Mouse (Mus musculus): ENCODE results near the gene Ergic1. TPM values are rescaled to one million over a fixed set of nuclear protein-coding genes. Genes with fewer than 3 reads are reported as not detected.

Gene Ergic1
- polyA plus RNA-seq, 1 experiment from 2014 or later = 39.0 TPM

DNA sequence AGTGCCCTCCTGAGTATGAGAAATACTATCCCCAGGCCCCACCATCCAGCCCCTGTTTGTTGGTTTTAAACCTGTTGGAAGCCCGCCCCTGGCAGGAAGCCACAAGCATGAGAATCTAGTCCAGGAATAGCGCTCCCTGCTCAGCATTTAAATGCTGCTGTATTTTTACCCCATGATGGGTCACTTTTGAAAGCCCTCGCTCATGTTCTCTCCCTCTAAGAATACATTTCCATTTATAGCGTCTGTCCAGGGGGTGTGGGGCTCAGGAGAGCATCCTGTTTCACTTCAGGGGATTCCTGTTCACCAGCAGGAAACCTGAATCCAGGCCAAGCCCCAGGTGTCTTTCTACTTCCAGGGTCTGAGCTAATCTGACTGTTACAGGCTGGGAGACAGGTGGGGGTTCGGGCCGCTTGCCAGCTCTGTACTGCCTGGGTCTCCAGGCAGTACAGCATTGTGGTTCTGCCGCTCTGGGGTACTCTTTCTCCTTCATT is 34.9 kb downstream of the Ergic1 start:
- Histone ChIP-seq H3K9ac (ENCODE audit: low read depth, low read length) (no peak overlapping the region), H3K27me3 (ENCODE audit: control insufficient read depth, insufficient read depth, low read depth, low read length) (no peaks in the 10 kb centered on the region), H3K27ac (ENCODE audit: low read length) (peak overlapping the region; percentile 41; the same call in 1 of the 2 replicates), H3K36me3 (ENCODE audit: control insufficient read depth, insufficient read depth) (no peaks in the 10 kb centered on the region), H3K9me3 (replicated peaks; ENCODE audit: control insufficient read depth, low read length) (no peaks in the 10 kb centered on the region), H3K4me1 (ENCODE audit: control insufficient read depth, low read depth, low read length) (peaks cover 25% of the 10 kb centered on the region), H3K4me3 (ENCODE audit: low read depth, low read length) (no peak overlapping the region), H3K4me2 (ENCODE audit: low read depth, low read length) (no peak overlapping the region)
- 58% methylated on average over 7 of the region's 7 CpGs for WGBS (ENCODE audit: insufficient replicate concordance)
- no peak for ATAC-seq (ENCODE audit: low read depth)

GRCm38 (mm10) chr17:26596856-26597481 is 35.7 kb downstream of the Ergic1 start:
- Histone ChIP-seq H3K27ac (ENCODE audit: low read length) (no peak overlapping the region), H3K4me1 (ENCODE audit: control insufficient read depth, low read depth, low read length) (peaks cover 32% of the 10 kb centered on the region)
- 64% methylated on average over 6 of the region's 6 CpGs for WGBS (ENCODE audit: insufficient replicate concordance)

GRCm38 (mm10) chr17:26598845-26599244 is 37.6 kb downstream of the Ergic1 start:
- H3K9me3 ChIP-seq (replicated peaks; ENCODE audit: control insufficient read depth, low read length) = no peaks in the 10 kb centered on the region
- H3K27me3 ChIP-seq (ENCODE audit: control insufficient read depth, insufficient read depth, low read depth, low read length) = no peaks in the 10 kb centered on the region
- H3K4me3 ChIP-seq (ENCODE audit: low read depth, low read length) = no peak overlapping the region
- H3K4me1 ChIP-seq (ENCODE audit: control insufficient read depth, low read depth, low read length) = peaks cover 34% of the 10 kb centered on the region
- WGBS (ENCODE audit: insufficient replicate concordance) = 77% methylated on average over 5 of the region's 5 CpGs
- no peaks in the 10 kb centered on the region for H3K36me3 ChIP-seq (ENCODE audit: control insufficient read depth, insufficient read depth)
- no peak for ATAC-seq (ENCODE audit: low read depth)
- H3K27ac ChIP-seq (ENCODE audit: low read length) = no peak overlapping the region
- no peak overlapping the region for H3K4me2 ChIP-seq (ENCODE audit: low read depth, low read length)
- H3K9ac ChIP-seq (ENCODE audit: low read depth, low read length) = no peak overlapping the region

More at GRCm38 (mm10) chr17:26596856-26597481, 35.7 kb downstream of the Ergic1 start:
- no peak overlapping the region for H3K4me3 ChIP-seq (ENCODE audit: low read depth, low read length)
- H3K27me3 ChIP-seq (ENCODE audit: control insufficient read depth, insufficient read depth, low read depth, low read length) = no peaks in the 10 kb centered on the region
- H3K36me3 ChIP-seq (ENCODE audit: control insufficient read depth, insufficient read depth) = no peaks in the 10 kb centered on the region
- ATAC-seq (ENCODE audit: low read depth) = no peak
- no peak overlapping the region; the same call in 1 of the 2 replicates for H3K9ac ChIP-seq (ENCODE audit: low read depth, low read length)
- no peaks in the 10 kb centered on the region for H3K9me3 ChIP-seq (replicated peaks; ENCODE audit: control insufficient read depth, low read length)
- H3K4me2 ChIP-seq (ENCODE audit: low read depth, low read length) = no peak overlapping the region

DNA sequence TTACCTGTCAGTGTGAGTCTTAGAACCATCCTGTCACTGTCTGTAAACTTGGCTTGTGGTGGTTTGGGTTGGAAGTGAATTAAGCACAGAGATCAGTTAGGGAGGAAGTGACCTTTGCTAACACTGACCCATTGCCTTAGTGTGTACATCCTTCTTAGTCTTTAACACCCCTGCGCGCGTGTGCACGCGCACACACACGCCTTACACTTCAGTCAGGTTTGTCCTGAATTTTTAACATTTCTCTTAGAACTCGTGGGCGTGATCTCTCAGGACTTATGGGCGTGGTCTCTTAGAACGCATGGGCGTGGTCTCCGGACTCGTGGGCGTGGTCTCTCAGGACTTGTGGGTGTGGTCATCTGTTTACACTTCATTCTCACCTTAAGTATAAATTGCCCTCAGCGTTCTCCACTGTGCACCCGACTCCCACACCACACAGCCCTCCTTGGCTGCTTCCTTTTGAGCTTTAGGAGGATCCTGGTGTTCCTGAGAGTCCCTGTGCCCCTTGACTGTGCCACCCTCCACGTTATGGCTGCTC is 39.7 kb downstream of the Ergic1 start:
- no peaks in the 10 kb centered on the region for H3K27me3 ChIP-seq (ENCODE audit: control insufficient read depth, insufficient read depth, low read depth, low read length)
- H3K36me3 ChIP-seq (ENCODE audit: control insufficient read depth, insufficient read depth) = no peaks in the 10 kb centered on the region
- ATAC-seq (ENCODE audit: low read depth) = no peak
- no peaks in the 10 kb centered on the region for H3K9me3 ChIP-seq (replicated peaks; ENCODE audit: control insufficient read depth, low read length)
- peaks cover 29% of the 10 kb centered on the region for H3K4me1 ChIP-seq (ENCODE audit: control insufficient read depth, low read depth, low read length)
- no peak overlapping the region; the same call in 1 of the 2 replicates for H3K9ac ChIP-seq (ENCODE audit: low read depth, low read length)
- H3K27ac ChIP-seq (ENCODE audit: low read length) = peak overlapping the region; percentile 66
- 47% methylated on average over 17 of the region's 17 CpGs for WGBS (ENCODE audit: insufficient replicate concordance)
- no peak overlapping the region for H3K4me2 ChIP-seq (ENCODE audit: low read depth, low read length)
- no peak overlapping the region for H3K4me3 ChIP-seq (ENCODE audit: low read depth, low read length)

DNA sequence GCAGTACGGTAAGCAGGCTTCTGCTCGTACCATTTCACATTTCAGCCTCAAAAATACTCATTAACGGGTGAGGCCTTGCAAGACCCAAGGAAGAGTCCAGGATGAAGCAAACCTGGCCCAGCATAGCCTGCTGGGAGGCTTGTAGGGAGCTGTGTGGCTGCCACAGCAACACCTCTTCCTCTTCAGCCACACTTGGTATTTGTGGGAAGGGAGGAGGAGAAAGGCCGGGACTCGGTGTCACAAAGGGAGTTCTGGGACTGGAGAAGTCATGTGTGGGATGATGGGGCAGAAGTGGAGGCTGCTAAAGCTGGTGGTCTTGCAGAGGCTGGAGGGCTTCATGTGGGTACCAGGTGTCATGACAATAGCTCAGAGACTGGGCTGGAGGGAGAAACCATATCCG is 40.2 kb downstream of the Ergic1 start:
- Histone ChIP-seq H3K9ac (ENCODE audit: low read depth, low read length) (no peak overlapping the region; the same call in 1 of the 2 replicates), H3K4me3 (ENCODE audit: low read depth, low read length) (no peak overlapping the region), H3K27ac (ENCODE audit: low read length) (peak overlapping the region; percentile 66), H3K27me3 (ENCODE audit: control insufficient read depth, insufficient read depth, low read depth, low read length) (no peaks in the 10 kb centered on the region), H3K4me1 (ENCODE audit: control insufficient read depth, low read depth, low read length) (peaks cover 23% of the 10 kb centered on the region), H3K36me3 (ENCODE audit: control insufficient read depth, insufficient read depth) (no peaks in the 10 kb centered on the region), H3K4me2 (ENCODE audit: low read depth, low read length) (no peak overlapping the region), H3K9me3 (replicated peaks; ENCODE audit: control insufficient read depth, low read length) (no peaks in the 10 kb centered on the region)
- 62% methylated on average over 6 of the region's 6 CpGs for WGBS (ENCODE audit: insufficient replicate concordance)
- ATAC-seq (ENCODE audit: low read depth) = no peak

DNA sequence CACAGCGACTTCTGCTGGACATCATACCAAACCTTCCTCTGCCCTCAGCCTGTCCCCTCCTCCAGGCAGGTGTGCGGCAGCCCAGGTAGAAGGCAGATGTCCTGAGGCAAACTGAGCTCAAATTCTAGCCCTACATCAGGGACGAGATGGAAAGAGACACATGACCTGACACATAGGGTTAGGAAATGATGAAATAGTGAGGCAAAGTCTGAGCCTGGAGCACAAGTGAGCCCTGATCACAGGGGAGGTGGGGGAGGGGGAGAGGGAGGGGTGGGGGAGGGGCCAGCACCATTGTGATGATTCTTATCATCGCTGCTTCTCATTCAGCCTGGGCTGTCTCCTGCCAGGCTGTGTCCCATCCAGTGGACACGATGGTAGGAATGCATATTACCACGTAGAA is 40.6 kb downstream of the Ergic1 start:
- Histone ChIP-seq H3K36me3 (ENCODE audit: control insufficient read depth, insufficient read depth) (no peaks in the 10 kb centered on the region), H3K27ac (ENCODE audit: low read length) (peak overlapping the region; percentile 66), H3K4me1 (ENCODE audit: control insufficient read depth, low read depth, low read length) (peaks cover 19% of the 10 kb centered on the region), H3K9me3 (replicated peaks; ENCODE audit: control insufficient read depth, low read length) (no peaks in the 10 kb centered on the region), H3K4me3 (ENCODE audit: low read depth, low read length) (no peak overlapping the region), H3K27me3 (ENCODE audit: control insufficient read depth, insufficient read depth, low read depth, low read length) (no peaks in the 10 kb centered on the region), H3K4me2 (ENCODE audit: low read depth, low read length) (no peak overlapping the region), H3K9ac (ENCODE audit: low read depth, low read length) (no peak overlapping the region)
- WGBS (ENCODE audit: insufficient replicate concordance) = 58% methylated on average over 6 of the region's 6 CpGs
- peak; percentile 70 for ATAC-seq (ENCODE audit: low read depth)

DNA sequence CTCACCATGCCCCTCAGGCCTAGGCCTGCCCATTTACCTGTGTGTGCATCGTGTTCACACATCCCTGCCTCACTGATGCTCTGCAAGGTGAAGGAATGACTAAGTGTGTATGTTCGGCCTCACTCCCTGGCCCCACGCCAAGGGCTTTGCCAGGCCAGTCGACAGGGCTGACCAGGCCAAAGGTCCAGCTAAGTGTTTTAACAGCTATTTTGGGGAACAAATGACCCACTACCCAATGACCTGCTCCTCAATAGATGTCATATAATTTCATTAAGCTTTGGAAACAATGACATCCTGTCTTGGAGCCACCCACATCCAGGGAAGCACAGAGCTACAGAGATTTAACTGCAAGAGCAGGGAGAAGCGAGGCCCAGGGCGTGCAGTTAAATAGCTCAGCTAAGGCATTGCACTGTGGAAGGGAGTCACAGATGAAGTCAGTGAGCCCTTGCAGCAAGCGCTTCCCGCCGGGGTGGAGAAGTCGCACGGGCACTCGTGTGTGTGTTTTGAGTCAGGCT is 41.1 kb downstream of the Ergic1 start:
- ATAC-seq (ENCODE audit: low read depth) = peak; percentile 74
- Histone ChIP-seq H3K27me3 (ENCODE audit: control insufficient read depth, insufficient read depth, low read depth, low read length) (no peaks in the 10 kb centered on the region), H3K4me3 (ENCODE audit: low read depth, low read length) (no peak overlapping the region), H3K4me2 (ENCODE audit: low read depth, low read length) (no peak overlapping the region), H3K4me1 (ENCODE audit: control insufficient read depth, low read depth, low read length) (peaks cover 17% of the 10 kb centered on the region), H3K27ac (ENCODE audit: low read length) (peak overlapping the region; percentile 64), H3K9ac (ENCODE audit: low read depth, low read length) (no peak overlapping the region), H3K36me3 (ENCODE audit: control insufficient read depth, insufficient read depth) (no peaks in the 10 kb centered on the region), H3K9me3 (replicated peaks; ENCODE audit: control insufficient read depth, low read length) (no peaks in the 10 kb centered on the region)
- WGBS (ENCODE audit: insufficient replicate concordance) = 72% methylated on average over 12 of the region's 12 CpGs

- H3K9ac ChIP-seq (ENCODE audit: low read depth, low read length) = no peak overlapping the region
- no peak for ATAC-seq (ENCODE audit: low read depth)
Observed at GRCm38 (mm10) chr17:26603311-26603710, 42.0 kb downstream of the Ergic1 start.

GRCm38 (mm10) chr17:26605636-26606035 is 44.3 kb downstream of the Ergic1 start:
- Histone ChIP-seq H3K9ac (ENCODE audit: low read depth, low read length) (no peak overlapping the region), H3K27ac (ENCODE audit: low read length) (no peak overlapping the region), H3K36me3 (ENCODE audit: control insufficient read depth, insufficient read depth) (no peaks in the 10 kb centered on the region), H3K4me3 (ENCODE audit: low read depth, low read length) (no peak overlapping the region), H3K4me1 (ENCODE audit: control insufficient read depth, low read depth, low read length) (peaks cover 15% of the 10 kb centered on the region), H3K27me3 (ENCODE audit: control insufficient read depth, insufficient read depth, low read depth, low read length) (no peaks in the 10 kb centered on the region), H3K4me2 (ENCODE audit: low read depth, low read length) (no peak overlapping the region), H3K9me3 (replicated peaks; ENCODE audit: control insufficient read depth, low read length) (no peaks in the 10 kb centered on the region)
- ATAC-seq (ENCODE audit: low read depth) = no peak
- WGBS (ENCODE audit: insufficient replicate concordance) = 40% methylated on average over 4 of the region's 4 CpGs

More at GRCm38 (mm10) chr17:26603311-26603710, 42.0 kb downstream of the Ergic1 start:
- 75% methylated on average over 8 of the region's 8 CpGs for WGBS (ENCODE audit: insufficient replicate concordance)
- Histone ChIP-seq H3K4me2 (ENCODE audit: low read depth, low read length) (no peak overlapping the region), H3K27me3 (ENCODE audit: control insufficient read depth, insufficient read depth, low read depth, low read length) (no peaks in the 10 kb centered on the region), H3K4me1 (ENCODE audit: control insufficient read depth, low read depth, low read length) (peaks cover 17% of the 10 kb centered on the region), H3K36me3 (ENCODE audit: control insufficient read depth, insufficient read depth) (no peaks in the 10 kb centered on the region), H3K4me3 (ENCODE audit: low read depth, low read length) (no peak overlapping the region), H3K27ac (ENCODE audit: low read length) (peak overlapping the region; percentile 64; the same call in 1 of the 2 replicates), H3K9me3 (replicated peaks; ENCODE audit: control insufficient read depth, low read length) (no peaks in the 10 kb centered on the region)

Data from liver, embryonic 16.5 days (tissue).